Mouse (Mus musculus): ENCODE data around the gene Trim17. TPM values are rescaled to one million over a fixed set of nuclear protein-coding genes. Genes with fewer than 3 reads are reported as not detected.
A peak's percentile ranks its signal among the peaks of the same experiment; 100 is the strongest.

The Trim17 gene
- polyA plus RNA-seq, 1 experiment from 2014 or later, result 0.51 TPM

GRCm38 (mm10) chr11:58968551-58968950, 14.1 kb downstream of the Trim17 start:
- Histone ChIP-seq H3K9me3 (ENCODE audit: control insufficient read depth, low read length) (no peaks in the 10 kb centered on the region), H3K36me3 (ENCODE audit: control insufficient read depth, insufficient read depth, low read length) (peaks cover 29% of the 10 kb centered on the region; the same call in 1 of the 2 replicates), H3K4me3 (ENCODE audit: low read depth, low read length) (no peak overlapping the region), H3K27me3 (replicated peaks; ENCODE audit: control insufficient read depth, insufficient read depth, low read length) (no peaks in the 10 kb centered on the region), H3K4me1 (ENCODE audit: control insufficient read depth, insufficient read depth, low read length) (no peaks in the 10 kb centered on the region), H3K9ac (ENCODE audit: low read depth, low read length) (no peak overlapping the region), H3K27ac (replicated peaks; ENCODE audit: low read depth, low read length) (no peak overlapping the region), H3K4me2 (ENCODE audit: low read depth, low read length) (no peak overlapping the region)
- WGBS, result 83% methylated on average over 7 of the region's 7 CpGs
- DNase-seq (ENCODE audit: low spot score), result no peak
- no peak for ATAC-seq (ENCODE audit: low read depth)

- Histone ChIP-seq H3K4me1 (ENCODE audit: control insufficient read depth, insufficient read depth, low read length) (no peaks in the 10 kb centered on the region), H3K27ac (replicated peaks; ENCODE audit: low read depth, low read length) (no peak overlapping the region), H3K27me3 (replicated peaks; ENCODE audit: control insufficient read depth, insufficient read depth, low read length) (no peaks in the 10 kb centered on the region), H3K4me3 (ENCODE audit: low read depth, low read length) (no peak overlapping the region), H3K9ac (ENCODE audit: low read depth, low read length) (no peak overlapping the region), H3K36me3 (ENCODE audit: control insufficient read depth, insufficient read depth, low read length) (peaks cover 29% of the 10 kb centered on the region; the same call in 1 of the 2 replicates), H3K4me2 (ENCODE audit: low read depth, low read length) (no peak overlapping the region), H3K9me3 (ENCODE audit: control insufficient read depth, low read length) (no peaks in the 10 kb centered on the region)
- ATAC-seq (ENCODE audit: low read depth) (no peak), DNase-seq (ENCODE audit: low spot score) (no peak)
- WGBS, result 86% methylated on average over 8 of the region's 8 CpGs
Observed at GRCm38 (mm10) chr11:58969027-58969426, 14.5 kb downstream of the Trim17 start.

DNA sequence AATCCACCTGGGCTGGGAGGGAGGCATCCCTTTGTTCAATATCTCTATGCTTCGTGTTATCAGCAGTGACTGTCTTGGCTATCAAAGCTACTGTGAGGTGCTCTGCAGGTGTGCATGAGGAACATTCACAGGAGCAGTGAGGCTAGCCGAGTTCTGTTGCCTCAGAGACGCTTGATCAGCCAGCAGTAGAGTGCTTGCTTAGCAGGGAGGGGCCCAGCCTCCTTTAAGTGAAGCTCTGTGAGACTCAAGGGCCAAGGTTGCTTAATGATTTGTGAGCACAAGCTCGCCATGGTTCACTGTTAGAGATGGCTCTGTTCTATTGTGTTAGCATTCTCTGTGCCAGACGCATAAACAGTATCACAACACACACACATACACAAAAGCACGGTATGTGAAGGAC, 15.2 kb downstream of the Trim17 start:
- WGBS, result 79% methylated on average over 6 of the region's 6 CpGs

DNA sequence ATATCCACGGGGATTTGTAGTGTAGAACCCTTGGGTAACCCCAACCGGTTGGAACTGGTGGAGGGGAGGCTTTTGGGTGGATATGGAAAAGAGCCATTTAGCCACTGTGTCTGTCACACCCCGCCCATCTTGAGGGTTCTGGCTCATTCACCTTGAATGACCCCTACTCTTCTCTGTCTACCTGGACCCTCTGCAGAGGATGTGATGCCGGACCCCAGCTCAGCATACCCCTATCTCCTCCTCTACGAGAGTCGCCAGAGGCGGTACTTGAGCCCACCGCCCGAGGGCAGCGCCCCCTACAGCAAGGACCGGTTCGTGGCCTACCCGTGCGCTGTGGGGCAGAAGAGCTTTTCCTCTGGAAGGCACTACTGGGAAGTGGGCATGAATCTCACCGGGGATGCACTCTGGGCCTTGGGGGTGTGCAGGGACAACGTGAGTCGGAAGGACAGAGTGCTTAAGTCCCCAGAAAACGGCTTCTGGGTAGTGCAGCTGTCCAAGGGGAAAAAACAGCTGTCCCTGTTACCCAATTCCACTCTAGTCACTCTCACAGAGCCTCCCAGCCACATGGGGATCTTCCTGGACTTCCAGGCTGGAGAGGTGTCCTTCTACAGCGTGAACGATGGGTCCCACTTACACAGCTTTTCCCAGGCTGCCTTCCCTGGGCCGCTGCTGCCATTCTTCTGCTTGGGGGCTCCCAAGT, 16.5 kb downstream of the Trim17 start:
- ATAC-seq (ENCODE audit: low read depth), result 0 out of 2 replicates have a peak, but pooled peaks have one; percentile 15

More for the DNA sequence above, 15.2 kb downstream of the Trim17 start:
- H3K4me3 ChIP-seq (ENCODE audit: low read depth, low read length), result no peak overlapping the region
- ATAC-seq (ENCODE audit: low read depth), result no peak
- no peak overlapping the region for H3K4me2 ChIP-seq (ENCODE audit: low read depth, low read length)
- H3K9ac ChIP-seq (ENCODE audit: low read depth, low read length), result no peak overlapping the region
- H3K4me1 ChIP-seq (ENCODE audit: control insufficient read depth, insufficient read depth, low read length), result no peaks in the 10 kb centered on the region
- no peaks in the 10 kb centered on the region for H3K27me3 ChIP-seq (replicated peaks; ENCODE audit: control insufficient read depth, insufficient read depth, low read length)
- H3K36me3 ChIP-seq (ENCODE audit: control insufficient read depth, insufficient read depth, low read length), result peaks cover 33% of the 10 kb centered on the region; the same call in 1 of the 2 replicates
- H3K27ac ChIP-seq (replicated peaks; ENCODE audit: low read depth, low read length), result no peak overlapping the region
- DNase-seq (ENCODE audit: low spot score), result no peak
- H3K9me3 ChIP-seq (ENCODE audit: control insufficient read depth, low read length), result no peaks in the 10 kb centered on the region

GRCm38 (mm10) chr11:58971796-58972195, 17.3 kb downstream of the Trim17 start:
- Histone ChIP-seq H3K4me3 (ENCODE audit: low read depth, low read length) (no peak overlapping the region), H3K9ac (ENCODE audit: low read depth, low read length) (no peak overlapping the region), H3K4me1 (ENCODE audit: control insufficient read depth, insufficient read depth, low read length) (no peaks in the 10 kb centered on the region; the same call in 1 of the 2 replicates), H3K27me3 (replicated peaks; ENCODE audit: control insufficient read depth, insufficient read depth, low read length) (no peaks in the 10 kb centered on the region), H3K27ac (replicated peaks; ENCODE audit: low read depth, low read length) (no peak overlapping the region), H3K9me3 (ENCODE audit: control insufficient read depth, low read length) (no peaks in the 10 kb centered on the region), H3K4me2 (ENCODE audit: low read depth, low read length) (no peak overlapping the region), H3K36me3 (ENCODE audit: control insufficient read depth, insufficient read depth, low read length) (peaks cover 35% of the 10 kb centered on the region; the same call in 1 of the 2 replicates)
- ATAC-seq (ENCODE audit: low read depth) (no peak), DNase-seq (ENCODE audit: low spot score) (no peak)
- WGBS, result 94% methylated on average over 3 of the region's 3 CpGs

More for the DNA sequence above, 16.5 kb downstream of the Trim17 start:
- Histone ChIP-seq H3K4me2 (ENCODE audit: low read depth, low read length) (no peak overlapping the region), H3K36me3 (ENCODE audit: control insufficient read depth, insufficient read depth, low read length) (peaks cover 35% of the 10 kb centered on the region; the same call in 1 of the 2 replicates), H3K27me3 (replicated peaks; ENCODE audit: control insufficient read depth, insufficient read depth, low read length) (no peaks in the 10 kb centered on the region), H3K9ac (ENCODE audit: low read depth, low read length) (no peak overlapping the region), H3K4me1 (ENCODE audit: control insufficient read depth, insufficient read depth, low read length) (no peaks in the 10 kb centered on the region), H3K4me3 (ENCODE audit: low read depth, low read length) (no peak overlapping the region), H3K27ac (replicated peaks; ENCODE audit: low read depth, low read length) (no peak overlapping the region), H3K9me3 (ENCODE audit: control insufficient read depth, low read length) (no peaks in the 10 kb centered on the region)
- WGBS, result 88% methylated on average over 21 of the region's 21 CpGs
- DNase-seq (ENCODE audit: low spot score), result no peak

- Histone ChIP-seq H3K9me3 (ENCODE audit: control insufficient read depth, low read length) (no peaks in the 10 kb centered on the region), H3K27me3 (replicated peaks; ENCODE audit: control insufficient read depth, insufficient read depth, low read length) (no peaks in the 10 kb centered on the region), H3K4me3 (ENCODE audit: low read depth, low read length) (no peak overlapping the region), H3K4me2 (ENCODE audit: low read depth, low read length) (no peak overlapping the region), H3K4me1 (ENCODE audit: control insufficient read depth, insufficient read depth, low read length) (peaks cover 9% of the 10 kb centered on the region; the same call in 1 of the 2 replicates), H3K9ac (ENCODE audit: low read depth, low read length) (no peak overlapping the region), H3K36me3 (ENCODE audit: control insufficient read depth, insufficient read depth, low read length) (peaks cover 26% of the 10 kb centered on the region; the same call in 1 of the 2 replicates), H3K27ac (replicated peaks; ENCODE audit: low read depth, low read length) (no peak overlapping the region)
- no peak for ATAC-seq (ENCODE audit: low read depth)
- no peak for DNase-seq (ENCODE audit: low spot score)
- 85% methylated on average over 3 of the region's 3 CpGs for WGBS
Observed at GRCm38 (mm10) chr11:58974414-58974813, 19.9 kb downstream of the Trim17 start.

GRCm38 (mm10) chr11:58977150-58977549, 22.7 kb downstream of the Trim17 start:
- Histone ChIP-seq H3K36me3 (ENCODE audit: control insufficient read depth, insufficient read depth, low read length) (peaks cover 13% of the 10 kb centered on the region; the same call in 1 of the 2 replicates), H3K4me2 (ENCODE audit: low read depth, low read length) (peak overlapping the region; percentile 98), H3K4me1 (ENCODE audit: control insufficient read depth, insufficient read depth, low read length) (peaks cover 20% of the 10 kb centered on the region), H3K9me3 (ENCODE audit: control insufficient read depth, low read length) (no peaks in the 10 kb centered on the region), H3K4me3 (ENCODE audit: low read depth, low read length) (peak overlapping the region; percentile 100), H3K27ac (replicated peaks; ENCODE audit: low read depth, low read length) (peak overlapping the region; percentile 75), H3K9ac (ENCODE audit: low read depth, low read length) (peak overlapping the region; percentile 93), H3K27me3 (replicated peaks; ENCODE audit: control insufficient read depth, insufficient read depth, low read length) (no peaks in the 10 kb centered on the region)
- under 1% methylated on average over 17 of the region's 29 CpGs for WGBS
- ATAC-seq (ENCODE audit: low read depth) (no peak), DNase-seq (ENCODE audit: low spot score) (no peak)

DNA sequence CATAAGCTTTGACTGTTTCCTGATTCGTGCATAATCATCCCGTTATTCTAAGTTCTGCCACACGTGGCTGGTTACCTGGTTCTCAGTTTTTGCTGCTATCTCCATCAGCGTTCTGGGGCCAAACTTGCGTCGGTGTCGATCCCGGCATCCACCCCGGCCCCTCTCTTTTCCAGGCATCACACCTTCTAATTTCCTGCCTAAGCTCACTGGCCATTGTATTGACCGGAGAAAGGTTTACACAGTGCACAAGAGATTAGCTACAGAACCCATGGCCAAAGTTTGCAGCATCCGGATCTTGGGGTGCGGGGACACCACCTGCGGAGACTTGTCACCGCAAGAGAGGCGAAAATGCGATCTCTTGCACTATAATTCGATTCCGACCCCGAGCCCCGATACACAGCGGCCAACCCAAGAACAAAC, 23.1 kb downstream of the Trim17 start:
- ATAC-seq (ENCODE audit: low read depth) (no peak), DNase-seq (ENCODE audit: low spot score) (no peak)
- H3K4me1 ChIP-seq (ENCODE audit: control insufficient read depth, insufficient read depth, low read length), result peaks cover 20% of the 10 kb centered on the region
- H3K9ac ChIP-seq (ENCODE audit: low read depth, low read length), result peak overlapping the region; percentile 93
- H3K27ac ChIP-seq (replicated peaks; ENCODE audit: low read depth, low read length), result peak overlapping the region; percentile 75
- H3K9me3 ChIP-seq (ENCODE audit: control insufficient read depth, low read length), result no peaks in the 10 kb centered on the region
- peak overlapping the region; percentile 98 for H3K4me2 ChIP-seq (ENCODE audit: low read depth, low read length)
- H3K27me3 ChIP-seq (replicated peaks; ENCODE audit: control insufficient read depth, insufficient read depth, low read length), result no peaks in the 10 kb centered on the region
- H3K4me3 ChIP-seq (ENCODE audit: low read depth, low read length), result peak overlapping the region; percentile 100
- 0% methylated on average over 21 of the region's 21 CpGs for WGBS
- peaks cover 14% of the 10 kb centered on the region for H3K36me3 ChIP-seq (ENCODE audit: control insufficient read depth, insufficient read depth, low read length)
